ENCODE assay signal across 10 mouse cellular contexts in the genomic region with DNA sequence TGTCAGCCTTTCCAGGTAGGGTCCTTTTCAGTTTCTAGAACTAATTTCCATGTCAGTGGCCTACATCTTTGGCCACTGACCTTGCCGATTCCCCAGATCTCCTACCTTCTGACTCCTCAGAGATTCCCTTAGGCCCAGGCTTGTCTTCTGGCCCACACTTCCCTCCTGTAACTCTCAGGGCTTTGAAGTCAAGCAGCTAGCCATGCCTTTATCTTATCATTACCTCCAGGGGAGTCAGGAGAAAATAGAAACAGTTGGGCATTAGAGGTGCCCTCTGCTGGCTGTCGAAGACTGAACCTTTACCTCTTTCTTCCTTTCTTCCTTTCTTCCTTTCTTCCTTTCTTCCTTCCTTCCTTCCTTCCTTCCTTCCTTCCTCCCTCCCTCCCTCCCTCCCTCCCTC. TPM values are rescaled to one million over a fixed set of nuclear protein-coding genes. Genes with fewer than 3 reads are reported as not detected.
A peak's percentile ranks its signal among the peaks of the same experiment; 100 is the strongest.
DNase-seq lines count a peak whose midpoint lies in the region; ATAC-seq and TF ChIP-seq lines count a peak whose summit lies in the region.
"Had no signal": no experiment of that assay in that cellular context is flagged by ENCODE, and none has a peak within 500 bp of the region (broad histone marks: within the 10 kb centered on the region; RNA-seq: fewer than 3 reads in every experiment).

No protein-coding gene starts in this region.

- TF ChIP-seq POLR2A in heart, adult 2 months (IDR thresholded peaks at IDR 0.05; ENCODE audit: insufficient read depth, low read depth, low read length) = no peak

- no peaks in the 10 kb centered on the region for H3K36me3 ChIP-seq in heart, adult 2 months (ENCODE audit: control insufficient read depth, insufficient read depth, low read length)

- DNase-seq in heart, adult 2 months = no peak
- DNase-seq in heart, adult 9 months (ENCODE audit: low spot score in 2 of 2) = no peak
- peak; percentile 32 to 55 for DNase-seq in spleen, postnatal 10 days (ENCODE audit: low spot score in 2 of 2)
- no peak for DNase-seq in spleen, postnatal 14 days (ENCODE audit: low spot score in 2 of 2)
- DNase-seq in liver = peak; percentile 71
- DNase-seq in thymus, adult 18-20 months = no peak
- no peak for DNase-seq in adipocyte (ENCODE audit: low spot score)
- DNase-seq: kidney, adult 2 months had no signal

- peak; percentile 45 for TF ChIP-seq CTCF in heart, adult 2 months (IDR thresholded peaks at IDR 0.05)

- no peak overlapping the region for H3K9ac ChIP-seq in heart, adult 2 months (ENCODE audit: low read depth, low read length)

- no peak overlapping the region for H3K4me3 ChIP-seq in heart, adult 2 months

- TF ChIP-seq EP300 in heart, adult 2 months (IDR thresholded peaks at IDR 0.05; ENCODE audit: insufficient read depth, low read depth, low read length) = no peak

- H3K27ac ChIP-seq in heart, adult 2 months = no peak overlapping the region

- WGBS in heart, adult 2 months = 38% methylated on average over 2 of the region's 2 CpGs

- H3K27me3 ChIP-seq in heart, adult 2 months (ENCODE audit: control insufficient read depth, insufficient read depth, low read length) = no peaks in the 10 kb centered on the region

- no peak for ATAC-seq in frontal cortex, adult (ENCODE audit: low TSS enrichment)
- ATAC-seq: forebrain, embryonic 14.5 days had no signal

- no peaks in the 10 kb centered on the region for H3K4me1 ChIP-seq in heart, adult 2 months (ENCODE audit: control insufficient read depth, insufficient read depth, low read length)

- H3K79me2 ChIP-seq in heart, adult 2 months (replicated peaks; ENCODE audit: control insufficient read depth, insufficient read depth, low read length) = no peaks in the 10 kb centered on the region

- intact Hi-C loops in heart, adult 2 months (cut with DNase I) = no loop called here

RNA-seq across cellular contexts. Expression of a gene that starts 48.3 kb away (rescaled TPM):
- 10 to 100 TPM; 17.8 to 19.5 TPM for total RNA-seq in heart, adult 2 months (2021)
- polyA plus RNA-seq in heart, adult 2 months (2012; rRNA removed) = 4.3 and 9.1 TPM in 2 replicates

Comparison
In these comparisons a context has a peak if more than half of its experiments do, and no peak if none do; other contexts are left out.
1. DNase-seq: peak in spleen, postnatal 10 days (2 of 2) and liver (single experiment); none in heart, adult 2 months (0 of 2), heart, adult 9 months (0 of 2), spleen, postnatal 14 days (0 of 2), thymus, adult 18-20 months (0 of 2) and adipocyte (single experiment).